Mouse (Mus musculus) heart, adult 9 months (tissue): ENCODE results near the gene Limk1.

Experiments used
- DNase-seq, 2 experiments: peaks; one replicate each; pipeline ENCODE4 v3.0.0; 2022; ENCODE audit warnings: low spot score in 2 of 2

Gene Limk1

GRCm38 (mm10) chr5:134688086-134688717, at the start of gene Limk1:
Gene Limk1, minus strand, starts transcription at chr5:134688598.
- no peak for DNase-seq

GRCm38 (mm10) chr5:134734920-134735319, 46.5 kb upstream of the Limk1 start:
- DNase-seq = peak; percentile 41 to 47

GRCm38 (mm10) chr5:134734072-134734471, 45.7 kb upstream of the Limk1 start:
- peak in 1 of 2 experiments; percentile 43 for DNase-seq

- no peak for DNase-seq
These were observed 44.8 kb upstream of the Limk1 start for GRCm38 (mm10) chr5:134733241-134733640.

- DNase-seq = no peak
These were observed 40.7 kb upstream of the Limk1 start for GRCm38 (mm10) chr5:134729124-134729523.

- no peak for DNase-seq
These were observed 40.1 kb upstream of the Limk1 start for GRCm38 (mm10) chr5:134728535-134728934.

- no peak for DNase-seq
These were observed 38.7 kb upstream of the Limk1 start for GRCm38 (mm10) chr5:134727001-134727639.

- no peak for DNase-seq
These were observed 36.9 kb upstream of the Limk1 start for GRCm38 (mm10) chr5:134725299-134725698.

GRCm38 (mm10) chr5:134720058-134720457, 31.7 kb upstream of the Limk1 start:
- no peak for DNase-seq

GRCm38 (mm10) chr5:134711076-134711475, 22.7 kb upstream of the Limk1 start:
- no peak for DNase-seq

GRCm38 (mm10) chr5:134709275-134709674, 20.9 kb upstream of the Limk1 start:
- DNase-seq = no peak

GRCm38 (mm10) chr5:134704157-134704556, 15.8 kb upstream of the Limk1 start:
- DNase-seq = peak; percentile 44 to 75

GRCm38 (mm10) chr5:134695539-134695938, 7.1 kb upstream of the Limk1 start:
- DNase-seq = no peak

- no peak for DNase-seq
These were observed 6.7 kb upstream of the Limk1 start for GRCm38 (mm10) chr5:134695082-134695481.

- no peak for DNase-seq
These were observed 4.3 kb upstream of the Limk1 start for GRCm38 (mm10) chr5:134692704-134693103.

GRCm38 (mm10) chr5:134688718-134689284, 403 bp upstream of the Limk1 start:
- peak; percentile 99 to 100 for DNase-seq

GRCm38 (mm10) chr5:134687187-134687586, 1.2 kb downstream of the Limk1 start:
- no peak for DNase-seq

GRCm38 (mm10) chr5:134686541-134686940, 1.9 kb downstream of the Limk1 start:
- no peak for DNase-seq

GRCm38 (mm10) chr5:134684398-134684797, 4.0 kb downstream of the Limk1 start:
- no peak for DNase-seq

GRCm38 (mm10) chr5:134683813-134684212, 4.6 kb downstream of the Limk1 start:
- DNase-seq = no peak

GRCm38 (mm10) chr5:134680238-134680637, 8.2 kb downstream of the Limk1 start:
- no peak for DNase-seq

GRCm38 (mm10) chr5:134678827-134679546, 9.4 kb downstream of the Limk1 start:
- DNase-seq = peak; percentile 50 to 65
